Mouse (Mus musculus): ENCODE results near the gene Tbc1d10a. TPM values are rescaled to one million over a fixed set of nuclear protein-coding genes. Genes with fewer than 3 reads are reported as not detected.

The Tbc1d10a gene
- total RNA-seq, 2 experiments from 2014 or later = 35.3 to 36.6 TPM

- peak overlapping the region; percentile 84; the same call in 1 of the 2 replicates for H3K27ac ChIP-seq
- DNase-seq (ENCODE audit: extremely low spot score in 1 of 2, low spot score in 2 of 2) = peak in 1 of 2 experiments; percentile 31
- no peak for TF ChIP-seq CTCF (IDR thresholded peaks at IDR 0.05)
- no peak overlapping the region for H3K4me3 ChIP-seq
- intact Hi-C loops (cut with DNase I) = loop anchor here (1.0 to 10.0 kb wide), 4 partner anchors 38 to 215 kb away; partner anchors contain the start of genes Ccdc157, Rnf215 and Sf3a1
These were observed 33.3 kb downstream of the Tbc1d10a start for GRCm38 (mm10) chr11:4219908-4220307.

GRCm38 (mm10) chr11:4220443-4221400, 34.1 kb downstream of the Tbc1d10a start:
- TF ChIP-seq CTCF (IDR thresholded peaks at IDR 0.05) = peak; percentile 80
- Histone ChIP-seq H3K4me3 (no peak overlapping the region), H3K27ac (no peak overlapping the region)
- peak; percentile 63 to 68 for DNase-seq (ENCODE audit: extremely low spot score in 1 of 2, low spot score in 2 of 2)
- intact Hi-C loops (cut with DNase I) = no loop called here

GRCm38 (mm10) chr11:4222046-4222950, 35.7 kb downstream of the Tbc1d10a start:
- TF ChIP-seq CTCF (IDR thresholded peaks at IDR 0.05) = no peak
- no peak for DNase-seq (ENCODE audit: extremely low spot score in 1 of 2, low spot score in 2 of 2)
- Histone ChIP-seq H3K27ac (no peak overlapping the region), H3K4me3 (no peak overlapping the region)
- intact Hi-C loops (cut with DNase I) = no loop called here

GRCm38 (mm10) chr11:4223393-4224188, 37.0 kb downstream of the Tbc1d10a start:
- intact Hi-C loops (cut with DNase I) = no loop called here
- no peak for TF ChIP-seq CTCF (IDR thresholded peaks at IDR 0.05)
- Histone ChIP-seq H3K27ac (no peak overlapping the region), H3K4me3 (no peak overlapping the region)
- DNase-seq (ENCODE audit: extremely low spot score in 1 of 2, low spot score in 2 of 2) = no peak

GRCm38 (mm10) chr11:4224223-4224622, 37.6 kb downstream of the Tbc1d10a start:
- TF ChIP-seq CTCF (IDR thresholded peaks at IDR 0.05) = no peak
- H3K4me3 ChIP-seq = no peak overlapping the region
- DNase-seq (ENCODE audit: extremely low spot score in 1 of 2, low spot score in 2 of 2) = no peak
- intact Hi-C loops (cut with DNase I) = no loop called here
- H3K27ac ChIP-seq = no peak overlapping the region

GRCm38 (mm10) chr11:4226569-4227325, 40.2 kb downstream of the Tbc1d10a start:
- H3K27ac ChIP-seq = no peak overlapping the region
- DNase-seq (ENCODE audit: extremely low spot score in 1 of 2, low spot score in 2 of 2) = no peak
- intact Hi-C loops (cut with DNase I) = no loop called here
- TF ChIP-seq CTCF (IDR thresholded peaks at IDR 0.05) = no peak
- no peak overlapping the region for H3K4me3 ChIP-seq

- intact Hi-C loops (cut with DNase I) = no loop called here
These were observed 41.9 kb downstream of the Tbc1d10a start for GRCm38 (mm10) chr11:4228463-4228862.

GRCm38 (mm10) chr11:4229841-4230240, 43.3 kb downstream of the Tbc1d10a start:
- no peak for TF ChIP-seq CTCF (IDR thresholded peaks at IDR 0.05)
- no peak overlapping the region for H3K4me3 ChIP-seq
- intact Hi-C loops (cut with DNase I) = no loop called here

More at GRCm38 (mm10) chr11:4228463-4228862, 41.9 kb downstream of the Tbc1d10a start:
- TF ChIP-seq CTCF (IDR thresholded peaks at IDR 0.05) = no peak
- Histone ChIP-seq H3K4me3 (no peak overlapping the region), H3K27ac (no peak overlapping the region)
- no peak for DNase-seq (ENCODE audit: extremely low spot score in 1 of 2, low spot score in 2 of 2)

GRCm38 (mm10) chr11:4231435-4231834, 44.8 kb downstream of the Tbc1d10a start:
- DNase-seq (ENCODE audit: extremely low spot score in 1 of 2, low spot score in 2 of 2) = no peak
- no peak overlapping the region for H3K4me3 ChIP-seq

More at GRCm38 (mm10) chr11:4229841-4230240, 43.3 kb downstream of the Tbc1d10a start:
- H3K27ac ChIP-seq = no peak overlapping the region
- no peak for DNase-seq (ENCODE audit: extremely low spot score in 1 of 2, low spot score in 2 of 2)

GRCm38 (mm10) chr11:4232644-4233043, 46.1 kb downstream of the Tbc1d10a start:
- TF ChIP-seq CTCF (IDR thresholded peaks at IDR 0.05) = no peak
- no peak overlapping the region for H3K4me3 ChIP-seq
- DNase-seq (ENCODE audit: extremely low spot score in 1 of 2, low spot score in 2 of 2) = no peak
- intact Hi-C loops (cut with DNase I) = no loop called here
- H3K27ac ChIP-seq = no peak overlapping the region

More at GRCm38 (mm10) chr11:4231435-4231834, 44.8 kb downstream of the Tbc1d10a start:
- no peak overlapping the region for H3K27ac ChIP-seq
- intact Hi-C loops (cut with DNase I) = no loop called here
- no peak for TF ChIP-seq CTCF (IDR thresholded peaks at IDR 0.05)

Measured in left cerebral cortex, adult 2 months (tissue).